Mouse (Mus musculus) E14TG2a.4 (cell line): Measurements from ENCODE around the gene Msh6.

Experiments used
- CTCF ChIP-seq: conservative IDR thresholded peaks from 2 replicates; pipeline ENCODE4 v1.5.1; 2014; ENCODE audit warnings: low read length
- POU5F1 ChIP-seq: IDR thresholded peaks from 2 replicates; pipeline ENCODE4 v1.6.1; 2014; ENCODE audit warnings: low read length, borderline replicate concordance

DNA sequence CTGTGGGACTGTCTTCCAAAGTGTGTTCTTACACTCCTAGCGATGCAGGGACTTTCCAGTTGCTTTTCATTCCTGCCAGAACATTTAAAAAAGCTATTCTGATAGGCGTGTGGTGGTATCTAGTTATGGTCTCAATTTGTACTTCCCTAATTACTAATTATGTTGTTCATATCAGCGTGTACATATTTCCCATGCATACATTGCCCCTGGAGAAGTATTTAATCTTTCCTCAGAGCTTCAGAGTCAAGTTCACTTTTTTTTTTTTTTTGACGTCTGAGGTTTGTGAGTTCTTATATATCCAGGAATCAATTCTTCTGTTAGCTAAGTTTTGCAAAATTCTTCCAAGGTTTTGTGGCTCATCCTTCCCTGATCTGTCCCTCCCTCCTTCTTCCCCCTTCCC is 38.7 kb upstream of the Msh6 start:
- TF ChIP-seq CTCF (no peak), POU5F1 (no peak)
